Mouse (Mus musculus) testis, adult 2 months (tissue): ENCODE results near the gene Clp1. TPM values are rescaled to one million over a fixed set of nuclear protein-coding genes. Genes with fewer than 3 reads are reported as not detected.

Experiments
- H3K27ac ChIP-seq: fragments of 200-500 bp; 2 replicates; pipeline ENCODE4 v1.5.1; 2012; ENCODE audit warnings: low read depth, low read length; ENCODE audit not compliant: control insufficient read depth, insufficient read depth
- H3K27me3 ChIP-seq: fragments of 200-500 bp; 2 replicates; pipeline ENCODE4 v1.6.1; 2012; ENCODE audit warnings: mild to moderate bottlenecking, low read length, moderate library complexity; ENCODE audit not compliant: control insufficient read depth, insufficient read depth
- H3K36me3 ChIP-seq: fragments of 200-500 bp; 2 replicates; pipeline ENCODE4 v1.6.1; 2012; ENCODE audit warnings: mild to moderate bottlenecking, low read length; ENCODE audit not compliant: control insufficient read depth, insufficient read depth
- H3K4me1 ChIP-seq: fragments of 200-500 bp; 2 replicates; pipeline ENCODE4 v1.6.1; 2012; ENCODE audit warnings: low read length; ENCODE audit not compliant: control insufficient read depth, insufficient read depth
- H3K4me3 ChIP-seq: fragments of 200-500 bp; 2 replicates; pipeline ENCODE4 v1.5.1; 2012; ENCODE audit warnings: low read depth, mild to moderate bottlenecking, low read length, moderate library complexity, mixed read lengths; ENCODE audit not compliant: control insufficient read depth
- CTCF ChIP-seq: fragments of 200-500 bp; IDR thresholded peaks from 2 replicates; pipeline ENCODE4 v1.5.1; 2012; ENCODE audit warnings: low read depth, mild to moderate bottlenecking, inconsistent platforms, low read length, moderate library complexity; ENCODE audit not compliant: control insufficient read depth, insufficient read depth, insufficient replicate concordance
- POLR2A ChIP-seq: fragments of 200-500 bp; IDR thresholded peaks from 2 replicates; pipeline ENCODE4 v1.6.1; 2012; ENCODE audit warnings: low read depth, mild to moderate bottlenecking, inconsistent platforms, low read length, moderate library complexity; ENCODE audit not compliant: control insufficient read depth
- polyA plus RNA-seq: library from polyadenylated mRNA; depleted of rRNA; stranded (reverse); fragments of >200 nt; gene quantifications from 2 replicates; pipeline ENCODE4 v1.2.3, GENCODE M21; 2012

The Clp1 gene
- polyA plus RNA-seq, 1 experiment: 32.8 TPM

DNA sequence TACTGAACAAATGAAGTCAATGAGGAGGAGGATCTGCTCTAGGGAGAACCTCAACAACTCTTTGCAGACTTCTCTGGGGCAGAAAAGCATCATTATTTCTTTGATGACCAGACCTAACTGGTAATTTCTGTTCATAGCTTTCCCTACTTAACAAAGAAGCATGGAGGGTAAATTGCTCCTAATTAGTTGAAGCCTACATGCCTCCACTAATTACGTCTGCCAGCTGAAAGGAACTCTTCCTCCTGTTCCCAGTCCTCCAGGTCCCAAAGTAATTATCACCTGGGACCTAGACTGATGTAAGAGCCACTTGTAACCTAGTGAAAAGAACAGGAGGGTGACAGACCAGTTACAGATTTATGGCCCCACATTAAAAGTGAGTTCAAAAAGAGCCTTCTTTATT, 19.6 kb downstream of the Clp1 start:
- peaks cover 4% of the 10 kb centered on the region for H3K36me3 ChIP-seq
- no peak overlapping the region for H3K27ac ChIP-seq
- H3K4me3 ChIP-seq: no peak overlapping the region
- no peak for TF ChIP-seq CTCF
- no peak for TF ChIP-seq POLR2A
- H3K4me1 ChIP-seq: no peaks in the 10 kb centered on the region
- no peaks in the 10 kb centered on the region for H3K27me3 ChIP-seq

DNA sequence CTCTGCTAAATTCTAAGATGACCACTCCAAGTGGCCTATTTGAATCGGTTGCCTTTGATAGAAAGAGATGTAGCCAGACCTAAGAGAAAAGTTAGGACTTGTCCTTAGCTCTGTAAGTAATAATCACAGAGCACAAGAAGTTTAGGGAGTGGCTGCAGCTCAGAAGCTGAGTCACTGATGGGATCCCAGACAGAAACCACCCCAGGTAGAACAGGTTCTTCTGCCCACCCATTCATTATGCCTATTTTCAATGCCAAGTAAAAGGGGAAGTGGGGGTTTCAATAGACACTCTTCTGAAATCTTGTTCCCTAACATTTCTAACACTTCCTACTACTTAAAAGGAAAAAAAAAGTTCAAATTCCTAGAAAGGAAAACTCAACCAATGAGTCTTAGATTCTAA, 21.9 kb downstream of the Clp1 start:
- H3K27me3 ChIP-seq: no peaks in the 10 kb centered on the region
- H3K4me1 ChIP-seq: no peaks in the 10 kb centered on the region
- TF ChIP-seq CTCF (no peak), POLR2A (no peak)
- H3K27ac ChIP-seq: no peak overlapping the region
- H3K4me3 ChIP-seq: no peak overlapping the region
- peaks cover 4% of the 10 kb centered on the region for H3K36me3 ChIP-seq

DNA sequence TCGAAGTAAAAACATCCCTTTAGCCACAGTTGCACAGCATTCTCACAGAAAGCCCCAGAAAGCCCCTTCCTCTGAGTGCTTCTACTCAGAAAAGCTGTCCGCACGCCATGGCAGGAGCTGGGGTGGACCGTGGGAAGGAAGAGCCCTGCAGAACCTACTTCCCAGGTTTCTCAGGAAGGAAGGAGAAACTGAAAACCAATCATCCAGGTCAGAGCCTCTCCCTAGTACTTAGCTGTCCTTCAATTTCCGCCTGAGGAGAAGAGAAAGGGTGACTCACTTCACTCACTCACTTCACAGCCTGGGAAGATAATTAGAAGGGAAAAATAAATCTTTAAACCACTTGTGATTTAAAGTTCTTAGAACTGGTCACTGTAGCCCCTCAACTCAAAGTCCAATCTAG, 22.8 kb downstream of the Clp1 start:
- H3K27ac ChIP-seq: no peak overlapping the region
- no peaks in the 10 kb centered on the region for H3K4me1 ChIP-seq
- TF ChIP-seq CTCF: no peak
- TF ChIP-seq POLR2A: no peak
- no peak overlapping the region for H3K4me3 ChIP-seq
- H3K27me3 ChIP-seq: no peaks in the 10 kb centered on the region
- H3K36me3 ChIP-seq: peaks cover 1% of the 10 kb centered on the region; the same call in 1 of the 2 replicates

DNA sequence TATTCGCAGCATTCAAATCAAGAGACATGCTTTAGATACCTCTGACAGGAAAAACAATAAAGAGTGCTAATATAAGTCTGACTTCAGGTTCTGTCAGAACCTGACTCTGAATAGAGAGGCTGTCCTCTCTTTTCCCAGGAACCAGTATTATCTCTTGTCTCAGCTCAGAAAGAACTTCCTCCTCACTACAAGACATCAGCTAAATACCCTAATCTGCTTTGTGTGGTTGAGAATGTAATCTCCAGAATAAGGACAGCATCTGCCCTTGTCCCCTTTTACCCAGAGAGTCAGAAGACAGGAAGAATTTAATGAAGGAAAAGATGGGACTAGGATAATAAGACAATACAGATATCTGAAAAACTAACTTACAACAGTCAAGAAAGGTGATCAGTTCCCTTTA, 23.7 kb downstream of the Clp1 start:
- Histone ChIP-seq H3K27ac (no peak overlapping the region), H3K4me3 (no peak overlapping the region), H3K36me3 (peaks cover 1% of the 10 kb centered on the region; the same call in 1 of the 2 replicates), H3K4me1 (no peaks in the 10 kb centered on the region), H3K27me3 (no peaks in the 10 kb centered on the region)
- TF ChIP-seq CTCF (no peak), POLR2A (no peak)

DNA sequence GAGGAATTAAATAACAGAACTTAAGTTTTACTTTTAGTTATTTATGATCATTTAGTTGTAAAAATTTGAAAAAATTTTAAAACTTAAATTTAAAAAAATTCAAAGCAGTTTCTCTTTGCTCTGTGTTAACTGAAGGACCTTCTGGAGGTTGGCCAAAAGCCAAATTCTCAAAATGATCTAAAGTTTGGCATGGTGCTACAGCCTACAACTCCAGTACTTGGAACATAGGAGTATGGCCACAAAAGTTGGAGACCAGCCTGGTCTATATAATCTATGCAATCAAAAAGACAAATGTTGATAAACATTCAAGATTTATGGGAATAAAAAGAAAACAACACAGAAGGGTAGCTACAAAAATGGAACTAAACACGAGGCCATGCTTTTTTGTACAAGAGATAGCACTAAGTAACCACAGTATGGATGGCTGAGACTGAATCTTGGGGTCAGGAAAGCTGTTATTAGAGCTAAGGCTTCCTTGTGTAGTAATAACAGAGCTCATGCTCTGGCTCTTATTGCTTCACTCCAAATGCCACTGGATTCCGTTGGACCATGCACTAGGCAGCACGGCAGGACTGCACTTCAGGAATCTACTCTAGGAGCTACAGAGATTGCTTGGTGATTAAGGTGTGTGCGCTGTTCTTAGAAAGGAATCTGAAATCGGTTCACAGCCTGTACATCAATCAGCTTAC, 32.0 kb downstream of the Clp1 start:
- TF ChIP-seq CTCF: no peak
- TF ChIP-seq POLR2A: no peak
- peaks cover 6% of the 10 kb centered on the region for H3K36me3 ChIP-seq
- no peaks in the 10 kb centered on the region for H3K27me3 ChIP-seq
- H3K4me3 ChIP-seq: no peak overlapping the region
- no peaks in the 10 kb centered on the region for H3K4me1 ChIP-seq
- no peak overlapping the region for H3K27ac ChIP-seq

DNA sequence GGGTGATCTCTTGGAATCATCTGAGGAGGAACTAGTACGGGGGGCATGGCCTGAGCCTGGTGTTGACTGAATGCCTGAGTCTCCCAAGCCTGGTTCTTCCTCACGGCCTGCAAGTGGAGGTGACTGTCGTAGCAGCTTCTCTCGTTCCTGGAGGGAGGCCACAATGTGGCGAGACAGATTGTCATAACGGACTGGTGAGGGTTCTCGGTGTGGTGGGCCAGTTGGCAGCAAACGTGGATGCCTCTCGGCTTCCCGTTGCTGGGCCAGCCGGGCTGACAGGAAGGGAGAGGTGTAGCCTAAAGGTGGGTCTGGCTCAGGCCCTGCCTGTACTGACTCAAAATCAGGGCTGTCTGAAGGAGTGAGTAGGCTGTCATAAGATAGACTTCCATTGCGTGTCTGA, 37.1 kb downstream of the Clp1 start:
- H3K27me3 ChIP-seq: no peaks in the 10 kb centered on the region
- TF ChIP-seq CTCF (no peak), POLR2A (no peak)
- no peaks in the 10 kb centered on the region for H3K4me1 ChIP-seq
- no peak overlapping the region for H3K27ac ChIP-seq
- peaks cover 4% of the 10 kb centered on the region for H3K36me3 ChIP-seq
- H3K4me3 ChIP-seq: no peak overlapping the region

DNA sequence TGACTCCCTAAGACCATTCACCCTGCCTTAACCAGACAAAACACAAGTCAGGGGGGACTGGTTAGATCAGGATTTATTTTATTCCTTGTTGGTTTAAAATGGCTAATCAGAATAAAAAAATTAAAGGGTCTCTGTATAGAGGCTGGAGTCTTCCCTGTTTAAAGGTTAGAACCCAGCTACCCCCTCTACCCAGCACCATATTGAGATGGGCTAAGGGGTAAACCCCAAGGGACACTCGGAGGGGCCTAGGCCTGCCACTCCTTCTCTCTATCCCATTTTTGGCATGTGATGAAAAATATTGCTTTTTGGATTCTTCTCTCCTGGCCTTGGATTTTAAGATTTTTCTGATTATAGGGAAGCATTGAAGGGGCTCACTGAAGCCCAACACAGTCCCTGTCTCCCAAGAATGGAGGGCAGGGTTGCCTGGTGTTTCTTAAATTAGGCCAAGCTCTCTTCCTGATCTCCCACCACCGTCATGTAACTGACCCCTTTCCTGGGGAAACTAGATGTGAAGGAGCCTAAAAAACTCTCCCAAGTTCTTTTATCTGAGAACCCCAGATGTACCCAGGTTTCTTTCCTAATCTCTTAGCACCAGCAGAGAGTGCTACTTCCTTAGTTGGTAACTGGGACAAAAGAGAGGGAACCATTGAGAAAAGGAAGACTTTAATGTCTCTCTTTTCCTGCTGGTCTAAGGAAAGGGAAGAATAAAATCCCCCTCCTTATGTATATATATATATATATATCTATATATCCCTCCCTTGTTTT, 38.9 kb downstream of the Clp1 start:
- H3K4me3 ChIP-seq: no peak overlapping the region
- H3K27ac ChIP-seq: no peak overlapping the region; the same call in 1 of the 2 replicates
- peaks cover 2% of the 10 kb centered on the region; the same call in 1 of the 2 replicates for H3K36me3 ChIP-seq
- H3K27me3 ChIP-seq: no peaks in the 10 kb centered on the region
- TF ChIP-seq POLR2A (no peak), CTCF (no peak)
- no peaks in the 10 kb centered on the region for H3K4me1 ChIP-seq
